Mouse (Mus musculus): ENCODE results near the gene Dtx4. TPM values are rescaled to one million over a fixed set of nuclear protein-coding genes. Genes with fewer than 3 reads are reported as not detected.
A peak's percentile ranks its signal among the peaks of the same experiment; 100 is the strongest.

The Dtx4 gene
- polyA plus RNA-seq, 1 experiment from 2014 or later: 8.4 TPM

DNA sequence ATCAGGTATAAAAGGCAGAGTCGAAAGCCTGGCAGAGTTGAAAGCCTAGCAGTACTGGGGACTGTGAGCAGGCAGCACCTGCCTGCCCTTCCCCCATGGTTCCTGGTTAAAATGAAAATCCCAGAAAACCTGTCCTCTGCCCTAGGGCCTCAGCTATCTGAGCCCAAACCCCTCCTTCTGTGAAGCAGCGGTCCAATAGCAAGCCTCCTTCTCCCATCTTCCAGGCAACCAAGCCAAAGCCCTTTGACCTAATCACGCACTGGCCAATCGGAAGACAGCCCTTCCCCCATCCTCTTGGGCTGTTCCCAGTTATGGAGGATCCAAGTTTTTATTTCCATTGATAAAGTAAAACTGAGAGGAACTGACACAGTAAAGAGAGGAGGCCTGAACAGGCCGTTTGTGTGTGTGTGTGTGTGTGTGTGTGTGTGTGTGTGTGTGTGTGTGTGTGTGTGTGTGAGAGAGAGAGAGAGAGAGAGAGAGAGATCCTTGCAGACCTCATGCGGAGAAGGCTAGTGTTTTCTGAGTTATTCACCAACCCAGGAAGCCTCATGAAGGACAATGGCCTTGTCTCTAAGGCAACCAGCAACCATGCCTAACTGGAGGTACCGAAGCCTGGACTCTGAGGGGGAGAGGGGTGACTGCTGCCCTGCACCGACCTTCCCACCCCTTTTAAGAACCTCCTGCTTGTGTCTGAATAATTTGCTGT lies 12.1 kb downstream of the Dtx4 start:
- H3K9ac ChIP-seq (replicated peaks; ENCODE audit: low read depth): 0 out of 2 replicates have a peak overlapping the region, but pooled peaks have one; percentile 5
- DNase-seq (ENCODE audit: low spot score) (peak; percentile 31), ATAC-seq (peak; percentile 9; the same call in 1 of the 2 replicates)
- H3K9me3 ChIP-seq (ENCODE audit: low read length): no peaks in the 10 kb centered on the region
- H3K4me2 ChIP-seq (replicated peaks; ENCODE audit: low read depth, low read length): peak overlapping the region; percentile 27; the same call in 1 of the 2 replicates
- peaks cover 6% of the 10 kb centered on the region; the same call in 1 of the 2 replicates for H3K36me3 ChIP-seq (ENCODE audit: insufficient read depth, low read length)
- peak overlapping the region; percentile 88 for H3K27ac ChIP-seq (ENCODE audit: low read length)
- H3K27me3 ChIP-seq (replicated peaks; ENCODE audit: insufficient read depth, low read length): no peaks in the 10 kb centered on the region
- 52% methylated on average over 8 of the region's 8 CpGs for WGBS
- peaks cover 20% of the 10 kb centered on the region for H3K4me1 ChIP-seq (ENCODE audit: insufficient read depth, low read depth, low read length)
- TF ChIP-seq CTCF (IDR thresholded peaks at IDR 0.05) (no peak), EP300 (IDR thresholded peaks at IDR 0.05) (no peak)
- H3K4me3 ChIP-seq (ENCODE audit: low read depth, low read length): no peak overlapping the region

DNA sequence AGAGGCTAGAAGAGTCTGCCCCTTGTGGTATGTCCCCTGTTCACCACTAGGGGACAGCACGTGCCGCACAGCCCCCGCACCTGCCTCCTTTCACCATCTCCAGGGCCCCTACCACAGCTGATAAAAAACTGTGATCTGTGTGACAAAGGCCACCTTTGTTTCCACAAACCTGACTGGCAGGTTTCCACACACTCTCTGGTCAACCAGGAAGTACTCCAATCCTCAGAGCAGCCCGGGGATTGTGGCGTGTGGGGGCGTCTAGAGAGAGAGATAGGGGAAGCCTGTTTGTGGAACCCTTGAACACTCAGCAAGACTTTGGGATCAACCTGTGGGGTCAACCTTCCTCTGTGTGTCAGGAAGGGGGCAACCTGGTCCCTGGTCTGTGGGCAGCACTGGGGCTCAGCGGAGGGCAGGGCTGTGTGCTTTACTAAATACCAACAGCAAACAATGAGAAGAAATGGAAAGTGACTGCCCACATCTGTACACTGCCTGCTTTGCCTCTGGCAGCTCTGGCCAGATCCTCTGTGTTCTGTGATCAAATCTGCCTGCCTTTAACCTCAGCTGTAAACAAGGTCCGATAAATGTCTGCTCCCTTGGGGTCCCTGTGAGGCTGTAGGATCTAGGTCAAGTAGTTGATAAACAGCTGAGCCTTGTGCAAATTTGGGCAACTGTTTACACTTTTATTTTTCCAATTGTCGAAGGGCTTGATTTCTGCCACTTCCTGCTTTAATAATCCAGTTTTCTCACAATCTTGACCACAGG lies 12.9 kb downstream of the Dtx4 start:
- TF ChIP-seq CTCF (IDR thresholded peaks at IDR 0.05) (peak; percentile 83), EP300 (IDR thresholded peaks at IDR 0.05) (peak; percentile 50; the same call in 1 of the 2 replicates)
- peaks cover 6% of the 10 kb centered on the region; the same call in 1 of the 2 replicates for H3K36me3 ChIP-seq (ENCODE audit: insufficient read depth, low read length)
- ATAC-seq (peak; percentile 49), DNase-seq (ENCODE audit: low spot score) (peak; percentile 86)
- H3K9ac ChIP-seq (replicated peaks; ENCODE audit: low read depth): 0 out of 2 replicates have a peak overlapping the region, but pooled peaks have one; percentile 5
- H3K4me3 ChIP-seq (ENCODE audit: low read depth, low read length): no peak overlapping the region
- H3K4me2 ChIP-seq (replicated peaks; ENCODE audit: low read depth, low read length): peak overlapping the region; percentile 27
- H3K4me1 ChIP-seq (ENCODE audit: insufficient read depth, low read depth, low read length): peaks cover 20% of the 10 kb centered on the region
- 34% methylated on average over 9 of the region's 9 CpGs for WGBS
- H3K27ac ChIP-seq (ENCODE audit: low read length): peak overlapping the region; percentile 88
- no peaks in the 10 kb centered on the region for H3K9me3 ChIP-seq (ENCODE audit: low read length)
- H3K27me3 ChIP-seq (replicated peaks; ENCODE audit: insufficient read depth, low read length): no peaks in the 10 kb centered on the region

DNA sequence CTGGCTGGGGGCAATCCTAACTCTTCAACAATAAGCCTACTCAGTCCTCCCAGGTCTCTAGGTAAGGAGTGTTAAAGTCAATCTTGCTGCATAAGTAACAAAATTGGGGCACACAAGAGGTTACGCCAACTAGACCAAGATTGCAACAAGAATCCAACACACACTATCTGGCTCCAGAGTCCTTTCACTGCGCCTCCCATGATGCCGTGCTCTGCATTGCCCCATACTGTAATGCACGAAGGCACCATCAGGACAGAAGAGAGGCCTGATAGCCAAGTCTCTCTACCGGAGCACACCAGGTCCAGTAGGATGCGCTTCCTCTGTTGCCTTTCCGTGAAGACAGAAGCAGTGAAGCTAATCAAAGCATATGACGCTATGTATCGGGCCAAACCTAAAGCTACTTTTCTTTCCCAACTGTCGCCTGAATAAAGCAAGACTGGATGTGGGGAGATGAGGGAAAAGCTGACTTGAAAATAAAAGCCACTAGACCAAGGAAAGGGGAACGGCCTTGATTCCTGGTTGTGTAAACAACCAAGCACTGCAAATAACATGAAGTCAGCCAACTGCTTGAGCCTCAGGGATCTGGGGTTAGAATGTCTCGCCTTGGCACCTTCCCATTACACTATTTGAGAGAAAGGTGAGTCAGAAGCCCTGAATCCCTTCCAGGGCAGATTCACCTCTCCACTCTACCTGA lies 13.6 kb downstream of the Dtx4 start:
- Histone ChIP-seq H3K9ac (replicated peaks; ENCODE audit: low read depth) (no peak overlapping the region), H3K27me3 (replicated peaks; ENCODE audit: insufficient read depth, low read length) (no peaks in the 10 kb centered on the region), H3K9me3 (ENCODE audit: low read length) (no peaks in the 10 kb centered on the region), H3K36me3 (ENCODE audit: insufficient read depth, low read length) (peaks cover 6% of the 10 kb centered on the region; the same call in 1 of the 2 replicates), H3K4me2 (replicated peaks; ENCODE audit: low read depth, low read length) (no peak overlapping the region), H3K4me1 (ENCODE audit: insufficient read depth, low read depth, low read length) (peaks cover 20% of the 10 kb centered on the region), H3K4me3 (ENCODE audit: low read depth, low read length) (no peak overlapping the region), H3K27ac (ENCODE audit: low read length) (peak overlapping the region; percentile 88)
- ATAC-seq (peak; percentile 16), DNase-seq (ENCODE audit: low spot score) (peak; percentile 85)
- 63% methylated on average over 12 of the region's 12 CpGs for WGBS
- TF ChIP-seq EP300 (IDR thresholded peaks at IDR 0.05): no peak
- peak; percentile 20; the same call in 1 of the 2 replicates for TF ChIP-seq CTCF (IDR thresholded peaks at IDR 0.05)

DNA sequence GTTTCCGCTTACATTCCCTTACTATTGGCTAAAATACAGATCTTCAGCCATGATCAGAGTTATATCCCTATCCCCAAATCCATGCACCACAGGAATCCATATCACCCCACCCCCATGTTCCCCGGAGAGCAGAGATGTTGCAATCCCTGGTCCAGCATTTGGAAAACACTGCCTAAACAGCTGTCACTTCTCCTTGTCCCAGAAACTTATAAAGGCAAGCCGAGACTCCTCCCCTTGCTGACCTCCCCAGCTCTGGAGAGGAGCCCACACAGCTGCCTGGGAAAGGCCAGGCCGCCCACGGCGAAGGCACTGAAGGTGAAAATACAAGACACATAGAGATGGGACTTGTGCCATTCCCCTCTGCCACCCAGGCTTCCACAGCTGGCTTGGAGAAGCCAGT lies 14.4 kb downstream of the Dtx4 start:
- peak overlapping the region; percentile 88 for H3K27ac ChIP-seq (ENCODE audit: low read length)
- peak; percentile 94 for DNase-seq (ENCODE audit: low spot score)
- ATAC-seq: peak; percentile 70
- no peak overlapping the region for H3K9ac ChIP-seq (replicated peaks; ENCODE audit: low read depth)
- H3K27me3 ChIP-seq (replicated peaks; ENCODE audit: insufficient read depth, low read length): no peaks in the 10 kb centered on the region
- peaks cover 20% of the 10 kb centered on the region for H3K4me1 ChIP-seq (ENCODE audit: insufficient read depth, low read depth, low read length)
- WGBS: 44% methylated on average over 6 of the region's 6 CpGs
- peak; percentile 82 for TF ChIP-seq EP300 (IDR thresholded peaks at IDR 0.05)
- TF ChIP-seq CTCF (IDR thresholded peaks at IDR 0.05): no peak
- H3K36me3 ChIP-seq (ENCODE audit: insufficient read depth, low read length): peaks cover 8% of the 10 kb centered on the region; the same call in 1 of the 2 replicates
- H3K9me3 ChIP-seq (ENCODE audit: low read length): no peaks in the 10 kb centered on the region
- H3K4me2 ChIP-seq (replicated peaks; ENCODE audit: low read depth, low read length): no peak overlapping the region
- no peak overlapping the region for H3K4me3 ChIP-seq (ENCODE audit: low read depth, low read length)

GRCm38 (mm10) chr19:12485631-12486030 lies 15.6 kb downstream of the Dtx4 start:
- H3K4me3 ChIP-seq (ENCODE audit: low read depth, low read length): no peak overlapping the region
- no peak for TF ChIP-seq EP300 (IDR thresholded peaks at IDR 0.05)
- TF ChIP-seq CTCF (IDR thresholded peaks at IDR 0.05): no peak
- H3K4me2 ChIP-seq (replicated peaks; ENCODE audit: low read depth, low read length): no peak overlapping the region
- H3K9me3 ChIP-seq (ENCODE audit: low read length): no peaks in the 10 kb centered on the region
- H3K27ac ChIP-seq (ENCODE audit: low read length): peak overlapping the region; percentile 69
- peak; percentile 5; the same call in 1 of the 2 replicates for ATAC-seq
- WGBS: 46% methylated on average over 3 of the region's 3 CpGs
- peak; percentile 79 for DNase-seq (ENCODE audit: low spot score)
- H3K27me3 ChIP-seq (replicated peaks; ENCODE audit: insufficient read depth, low read length): no peaks in the 10 kb centered on the region
- peaks cover 10% of the 10 kb centered on the region; the same call in 1 of the 2 replicates for H3K36me3 ChIP-seq (ENCODE audit: insufficient read depth, low read length)
- H3K9ac ChIP-seq (replicated peaks; ENCODE audit: low read depth): no peak overlapping the region
- peaks cover 20% of the 10 kb centered on the region for H3K4me1 ChIP-seq (ENCODE audit: insufficient read depth, low read depth, low read length)
